Mouse (Mus musculus): Measurements from ENCODE around the gene Ifi47.
"Not testable (repeated sequence)": the region's sequence is repeated elsewhere in the genome, so short reads cannot be mapped to it uniquely, and the experiment has no call there.

Gene Ifi47

DNA sequence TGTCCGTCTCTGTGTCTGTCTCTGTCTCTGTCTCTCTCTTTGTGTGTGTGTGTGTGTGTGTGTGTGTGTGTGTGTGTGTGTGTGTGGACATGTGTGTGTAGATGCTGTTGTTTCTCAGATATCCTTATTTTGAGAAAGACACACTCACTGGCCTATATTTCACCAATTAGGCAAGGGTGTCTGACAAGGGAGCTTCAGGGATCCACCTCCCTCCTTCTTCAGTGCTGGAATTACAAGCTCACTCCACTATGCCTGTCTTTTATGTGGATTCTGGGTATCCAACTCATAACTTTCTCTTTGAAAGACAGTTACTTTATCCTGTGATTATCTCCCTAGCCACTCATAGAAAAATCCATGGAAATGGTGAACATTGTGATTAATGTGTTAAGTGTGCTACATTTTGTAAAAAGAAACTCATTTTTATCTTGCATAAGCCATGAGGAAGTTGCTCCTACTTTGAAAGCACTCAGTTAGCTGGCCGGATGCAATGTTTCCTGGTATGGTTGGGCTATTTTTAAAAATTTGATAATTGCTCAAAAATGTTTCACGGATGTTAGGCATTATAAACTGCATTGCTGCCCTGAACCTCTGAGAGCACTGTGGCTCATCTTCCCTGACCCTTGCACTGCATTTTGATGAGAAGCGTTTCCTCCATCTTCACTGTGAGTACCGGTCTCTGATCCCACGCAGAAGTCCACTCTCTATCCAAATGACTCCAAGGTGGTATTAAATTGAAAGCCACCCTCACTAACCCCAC is at the start of gene Ifi47:
Gene Ifi47 (plus strand): TSS at position 587 of the 757 bp plus-strand sequence.
- CTCF ChIA-PET, result not testable (repeated sequence)

DNA sequence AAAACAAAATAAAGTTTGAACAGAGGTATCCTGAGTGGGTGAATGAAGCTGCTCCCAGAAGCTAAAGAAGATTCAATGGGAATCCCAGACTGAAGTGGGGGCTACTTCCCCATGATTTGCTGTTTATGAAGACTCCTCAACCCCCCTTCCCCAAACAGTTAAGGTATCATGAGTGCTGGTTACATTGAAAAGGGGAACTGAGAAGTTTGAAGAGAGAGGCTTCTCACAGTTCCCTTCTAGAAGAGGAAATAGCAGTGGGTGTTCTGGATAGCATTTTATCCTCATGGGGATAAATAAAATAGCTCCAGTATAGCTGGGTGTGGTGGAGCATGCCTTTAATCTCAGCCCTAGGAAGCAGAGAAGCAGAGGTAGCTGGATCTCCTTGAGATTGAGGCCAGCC is 26.3 kb upstream of the Ifi47 start:
- CTCF ChIA-PET, result not testable (repeated sequence)

DNA sequence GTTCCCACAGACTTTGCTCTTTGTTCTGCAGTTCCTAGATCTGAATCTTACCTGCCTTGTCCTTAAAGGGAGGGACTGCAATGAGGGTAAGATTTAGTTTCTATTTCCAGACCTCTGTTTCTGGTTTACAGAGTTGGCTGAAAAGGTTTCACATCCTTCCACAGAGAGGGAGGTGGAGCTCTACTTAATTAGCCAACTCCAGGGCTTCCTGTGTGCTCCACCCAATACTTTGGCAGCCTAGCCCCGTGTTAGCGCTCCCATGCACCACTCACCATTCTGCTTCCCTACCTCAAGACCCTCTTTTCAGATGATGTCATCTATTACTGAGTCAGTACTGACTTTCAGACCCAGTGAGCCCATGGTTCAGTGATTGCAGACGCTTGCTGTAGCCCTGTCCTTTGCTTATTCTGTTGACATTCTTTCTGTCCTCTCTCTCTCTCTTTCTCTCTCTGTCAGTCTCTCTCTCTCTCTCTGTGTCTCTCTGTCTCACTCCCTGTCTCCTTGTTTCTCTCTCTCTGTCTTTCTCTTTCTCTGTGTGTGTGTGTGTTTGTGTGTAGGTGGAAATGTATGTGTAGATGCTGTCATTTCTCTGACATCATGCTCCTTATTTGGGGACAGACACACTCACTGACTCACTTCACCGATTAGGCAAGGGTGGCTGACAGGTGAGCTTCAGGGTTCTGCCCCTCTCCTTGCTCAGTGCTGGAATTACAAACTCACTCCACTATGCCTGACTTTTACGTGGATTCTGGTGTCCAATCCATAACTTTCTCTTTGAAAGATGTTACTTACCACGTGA is 25.1 kb upstream of the Ifi47 start, which contains the start of gene 9930111J21Rik2:
Gene 9930111J21Rik2 (minus strand): TSS at position 150 of the 799 bp plus-strand sequence.
- CTCF ChIA-PET, result not testable (repeated sequence)

DNA sequence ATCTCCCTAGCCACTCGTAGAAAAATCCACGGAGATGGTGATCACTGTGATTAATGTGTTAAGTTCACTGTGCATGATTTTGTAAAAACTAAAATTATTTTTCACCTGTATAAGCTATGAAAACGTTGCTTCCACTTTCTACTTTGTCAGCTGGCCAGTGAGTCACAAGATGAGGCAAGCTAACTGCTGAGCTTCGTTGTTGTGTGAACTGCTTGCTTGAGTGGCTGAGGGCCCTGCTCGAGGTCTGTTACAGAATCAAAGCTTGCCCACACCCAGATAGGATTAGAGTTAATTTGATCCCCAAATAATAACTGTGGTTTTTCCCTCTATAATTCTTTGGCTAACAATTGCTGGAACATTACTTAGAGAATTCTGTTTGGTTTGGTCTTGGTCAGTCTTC is 24.5 kb upstream of the Ifi47 start:
- CTCF ChIA-PET, result not testable (repeated sequence)

DNA sequence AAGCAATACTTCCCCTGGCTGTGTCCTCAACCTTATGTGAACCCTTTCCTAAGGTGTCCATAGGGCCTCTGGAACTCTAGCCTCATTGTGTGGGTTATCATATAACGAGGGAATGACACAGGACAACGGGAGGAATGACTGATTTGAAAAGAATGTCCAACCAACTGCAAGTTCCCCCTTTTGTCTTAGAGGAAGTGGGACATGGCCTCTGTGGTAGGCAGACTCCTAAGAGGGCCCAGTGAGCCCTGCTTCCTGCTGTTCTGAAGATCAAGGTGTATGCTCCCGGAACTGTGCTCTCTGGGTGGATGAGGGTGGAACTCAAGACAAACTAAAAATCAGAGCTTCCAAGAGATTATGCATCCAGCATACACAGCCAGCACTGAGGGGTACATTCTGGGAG is 16.3 kb upstream of the Ifi47 start:
- CTCF ChIA-PET, result not testable (repeated sequence)

DNA sequence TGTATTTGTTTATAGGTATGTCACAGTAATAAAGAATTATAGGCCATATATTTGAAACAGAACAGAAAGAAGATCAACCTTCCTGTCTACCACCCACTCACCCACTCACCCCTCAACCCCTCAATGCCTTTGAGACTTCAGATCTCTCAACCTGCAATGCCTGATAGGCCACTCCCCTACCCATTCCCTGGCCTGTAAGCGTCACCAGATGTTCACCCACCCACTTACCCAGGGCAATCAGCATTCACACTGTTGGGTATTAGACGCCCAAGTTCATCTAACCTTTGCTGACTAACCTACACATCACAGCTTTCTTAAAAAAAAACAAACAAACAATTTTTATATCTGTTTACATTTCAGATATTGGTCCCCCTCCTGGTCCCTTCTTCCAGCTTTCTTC is 14.5 kb upstream of the Ifi47 start:
- CTCF ChIA-PET, result interaction anchor here (0.5 to 0.7 kb wide), 2 partner anchors 190 to 226 kb away, joined by 3 read pairs; partner anchors contain the start of gene Irgm1

DNA sequence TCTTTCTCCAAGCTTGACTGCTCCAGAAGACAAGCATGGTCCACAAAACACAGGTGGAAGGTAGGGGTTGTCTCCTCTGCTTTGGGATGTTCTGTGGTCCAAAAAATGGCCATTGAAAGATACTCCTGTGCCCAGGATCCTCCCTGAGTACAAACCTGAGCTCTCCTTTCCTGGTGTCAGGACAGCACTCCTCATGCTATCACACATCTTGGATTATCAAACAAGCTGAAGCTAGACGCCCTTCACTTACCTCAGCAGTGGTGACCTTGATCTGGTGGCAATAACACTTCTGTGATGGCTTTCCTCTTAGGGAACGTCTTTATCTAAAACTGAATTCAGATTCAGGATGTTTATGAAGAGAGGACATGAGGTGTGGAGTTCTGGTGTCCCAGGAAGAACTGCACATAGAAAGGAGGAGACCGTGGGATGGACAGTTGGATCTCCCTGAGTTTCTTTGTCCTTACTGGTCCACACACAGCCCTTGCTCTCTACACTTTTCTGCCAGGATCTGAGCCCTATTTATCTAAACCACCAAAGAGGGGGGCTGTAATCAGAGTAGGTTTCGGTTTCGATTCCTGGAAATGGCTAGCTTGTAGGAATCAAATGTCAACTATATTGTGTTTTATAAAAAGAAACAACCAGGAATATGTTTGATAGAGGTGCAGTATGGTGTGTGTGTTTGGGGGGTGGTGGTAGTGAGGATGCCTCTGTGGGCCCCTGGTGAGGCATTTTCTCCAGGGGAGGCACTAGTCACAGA is 12.5 kb upstream of the Ifi47 start, which contains the start of gene Tgtp2:
Gene Tgtp2 (minus strand): TSS at position 494 of the 757 bp plus-strand sequence.
- CTCF ChIA-PET, result not testable (repeated sequence)

DNA sequence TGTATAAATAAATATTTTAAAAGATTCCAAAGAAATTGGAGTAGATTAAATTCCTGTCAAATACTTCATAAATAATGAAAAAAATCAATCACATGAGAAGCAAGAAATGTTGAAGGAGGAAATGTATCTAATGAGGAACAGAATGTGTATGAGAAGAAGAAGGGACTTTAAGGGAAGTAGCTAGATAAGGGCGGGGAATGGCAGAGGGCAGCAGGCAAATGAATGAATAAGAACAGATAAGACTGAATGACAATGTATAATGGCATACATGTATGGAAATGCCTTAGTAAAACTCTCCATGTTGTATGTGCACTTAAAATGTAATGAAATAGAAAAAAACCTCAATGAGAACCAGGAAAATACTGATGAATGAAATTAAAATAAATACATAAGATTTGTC is 8.0 kb upstream of the Ifi47 start:
- CTCF ChIA-PET, result no interaction called here

DNA sequence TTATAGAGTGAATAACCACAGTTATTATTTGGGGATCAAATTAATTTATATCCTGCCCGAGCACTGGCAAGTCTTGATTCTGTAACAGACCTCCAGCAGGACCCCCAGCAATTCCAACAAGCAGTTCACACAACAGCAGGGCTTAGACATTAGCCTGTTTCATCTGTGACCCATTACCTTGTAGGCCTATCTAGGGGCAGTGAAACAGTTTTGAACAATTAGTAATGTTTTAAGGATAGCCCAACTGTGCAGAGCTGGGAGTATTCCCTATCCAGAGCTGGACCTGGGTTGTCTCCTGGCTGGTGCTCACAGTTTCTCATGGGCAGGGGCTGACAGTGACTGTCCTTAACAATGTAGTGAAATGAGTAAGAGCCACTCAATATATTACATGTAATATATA is 625 bp downstream of the Ifi47 start:
- CTCF ChIA-PET, result interaction anchor here (0.7 kb wide), 1 partner anchor 284 kb away, joined by 8 read pairs; no protein-coding TSS in a partner anchor

DNA sequence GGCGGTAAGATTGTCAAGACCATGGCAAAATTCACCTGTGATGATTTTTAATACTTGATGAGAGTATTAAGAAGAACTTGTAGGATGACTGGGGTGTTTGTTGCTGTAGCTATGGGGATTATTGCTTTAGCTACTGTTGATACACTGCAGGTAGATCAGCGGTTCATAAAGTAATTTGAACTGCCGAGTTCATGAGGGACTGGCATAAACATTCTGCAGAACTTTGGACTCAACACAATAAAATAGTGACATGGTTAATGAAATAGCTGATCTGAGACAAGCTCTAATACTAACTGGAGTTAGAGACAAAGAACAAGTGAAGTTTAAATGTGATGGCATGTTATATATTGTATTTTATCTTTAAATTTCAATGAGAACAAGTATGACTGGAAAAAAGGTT is 2.3 kb downstream of the Ifi47 start:
- CTCF ChIA-PET, result interaction anchor here (0.5 kb wide), 1 partner anchor 198 kb away, joined by 6 read pairs; no protein-coding TSS in a partner anchor

DNA sequence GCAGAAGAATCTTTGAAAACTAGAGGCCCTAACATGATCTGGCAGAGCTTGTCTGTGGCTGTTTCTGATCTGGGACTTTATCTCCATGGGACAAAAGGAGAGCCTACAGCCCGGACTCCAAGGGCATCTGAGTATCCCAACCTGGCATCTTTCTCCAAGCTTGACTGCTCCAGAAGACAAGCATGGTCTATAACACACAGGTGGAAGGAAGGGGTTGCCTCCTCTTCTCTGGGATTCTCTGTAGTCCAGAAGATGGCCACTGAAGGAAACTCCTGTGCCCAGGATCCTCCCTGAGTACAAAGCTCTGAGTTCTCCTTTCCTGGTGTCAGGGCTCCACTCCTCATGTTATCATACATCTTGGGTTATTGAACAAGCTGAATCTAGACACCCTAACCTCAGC is 4.2 kb downstream of the Ifi47 start:
- CTCF ChIA-PET, result no interaction called here

DNA sequence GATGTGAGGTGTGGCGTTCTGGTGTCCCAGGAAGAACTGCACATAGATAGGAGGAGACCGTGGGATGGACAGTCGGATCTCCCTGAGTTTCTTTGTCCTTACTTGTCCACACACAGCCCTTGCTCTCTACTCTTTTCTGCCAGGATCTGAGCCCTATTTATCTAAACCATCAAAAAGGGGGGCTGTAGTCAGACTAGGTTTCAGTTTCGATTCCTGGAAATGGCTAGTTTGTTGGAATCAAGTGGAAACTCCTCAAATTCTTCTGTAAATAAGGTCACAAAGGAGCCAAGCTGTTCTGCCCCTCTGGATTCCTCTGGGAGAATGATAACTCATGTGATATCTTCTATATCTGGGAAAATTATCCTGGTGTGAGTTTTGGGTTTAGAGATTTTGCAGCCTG is 5.0 kb downstream of the Ifi47 start:
- CTCF ChIA-PET, result no interaction called here

DNA sequence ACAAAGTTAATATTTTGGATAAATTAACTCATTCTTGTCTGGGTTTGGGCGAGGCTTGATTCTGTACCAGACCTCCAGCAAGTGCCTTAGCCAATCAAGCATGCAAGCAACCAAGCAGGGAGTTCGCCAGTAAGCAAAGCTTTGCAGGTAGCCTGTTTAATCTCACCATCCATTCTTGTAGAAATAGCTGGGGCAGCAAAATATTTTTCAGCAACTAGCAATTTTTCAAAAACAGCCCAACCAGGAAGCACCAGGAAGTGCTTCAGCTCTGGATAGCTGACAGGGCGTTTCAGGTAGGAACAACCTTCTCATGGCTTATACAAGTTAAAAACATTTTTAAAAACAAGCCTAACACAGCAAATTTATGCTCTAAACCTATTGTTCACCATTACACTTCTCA is 5.5 kb downstream of the Ifi47 start:
- CTCF ChIA-PET, result no interaction called here

DNA sequence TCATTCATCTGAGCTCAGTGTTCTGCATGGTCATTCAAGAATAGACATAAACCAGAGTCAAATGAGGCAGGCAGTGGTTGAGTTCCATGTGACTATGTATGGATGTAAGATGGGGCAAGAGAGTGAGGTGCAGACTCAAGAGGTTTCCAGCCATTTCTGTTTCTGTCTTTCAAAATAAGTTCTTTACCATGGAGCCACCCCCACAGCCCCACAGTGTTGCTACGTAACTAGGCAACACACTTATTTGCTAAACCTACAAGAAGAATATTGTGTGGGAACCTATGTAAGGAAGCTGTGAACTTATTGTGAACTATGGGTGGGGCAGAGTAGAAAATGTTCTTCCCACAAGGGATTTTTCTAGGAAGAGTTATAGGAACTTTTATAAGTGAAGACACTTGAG is 6.8 kb downstream of the Ifi47 start:
- CTCF ChIA-PET, result interaction anchor here (0.7 kb wide), 1 partner anchor 10 kb away, joined by 5 read pairs; no protein-coding TSS in a partner anchor

DNA sequence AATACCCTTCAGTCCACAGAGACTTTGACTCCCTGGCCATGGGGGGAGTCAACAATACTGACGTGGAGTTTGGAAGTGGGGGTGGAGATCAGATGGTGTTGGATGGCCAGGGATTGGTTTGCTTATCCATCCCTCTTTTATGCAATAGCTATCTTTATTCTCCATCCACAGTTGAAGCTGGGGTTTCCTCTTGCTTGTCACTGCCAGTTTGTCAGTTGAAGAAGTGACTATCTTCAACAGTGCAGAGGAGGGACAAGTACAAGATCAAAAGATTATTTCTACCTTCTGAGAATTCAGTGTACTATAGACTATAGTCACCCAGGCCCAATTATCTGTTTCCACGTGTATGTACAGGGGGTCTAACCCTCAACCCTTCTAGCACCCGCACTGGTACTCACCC is 7.4 kb downstream of the Ifi47 start:
- CTCF ChIA-PET, result no interaction called here

DNA sequence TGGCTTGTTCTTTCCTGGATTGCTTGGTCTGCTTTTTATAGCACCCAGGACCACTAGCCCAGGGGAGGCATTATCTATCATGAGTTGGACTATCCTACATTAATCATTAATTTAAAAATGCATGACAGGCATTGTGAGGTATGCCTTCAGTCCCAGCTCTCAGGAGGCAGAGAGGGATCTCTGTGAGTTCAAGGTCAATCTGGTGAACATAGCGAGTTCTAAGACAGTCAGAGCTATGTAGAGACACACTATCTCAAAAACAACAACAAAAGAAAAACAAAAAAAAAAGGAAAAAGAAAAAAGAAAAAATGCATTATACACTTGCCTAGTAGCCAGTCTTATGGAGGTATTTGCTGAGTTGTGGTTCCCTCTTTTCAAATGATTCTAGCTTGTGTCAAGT is 8.0 kb downstream of the Ifi47 start:
- CTCF ChIA-PET, result interaction anchor here (0.6 kb wide), 1 partner anchor 214 kb away, joined by 6 read pairs; no protein-coding TSS in a partner anchor

DNA sequence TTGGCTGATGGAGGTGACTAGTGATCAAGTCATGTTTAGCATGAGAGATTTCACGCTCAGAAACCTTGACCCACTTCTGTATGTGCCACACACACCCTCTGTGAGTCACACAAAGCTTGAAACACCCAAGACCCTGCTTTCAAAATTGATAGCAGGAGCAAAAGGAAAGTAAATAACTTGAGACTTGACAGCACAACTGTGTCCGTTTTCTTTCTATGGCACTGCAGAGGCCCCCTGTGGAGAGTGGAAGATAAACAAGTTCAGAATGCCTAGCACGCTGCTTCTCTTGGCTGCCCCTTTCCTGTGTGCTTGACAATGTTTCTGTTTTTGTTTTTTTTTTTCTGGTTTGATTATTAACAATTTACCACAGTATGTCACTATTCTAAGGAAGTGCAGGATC is 8.5 kb downstream of the Ifi47 start:
- CTCF ChIA-PET, result interaction anchor here (0.6 kb wide), 1 partner anchor 215 kb away, joined by 6 read pairs; no protein-coding TSS in a partner anchor

DNA sequence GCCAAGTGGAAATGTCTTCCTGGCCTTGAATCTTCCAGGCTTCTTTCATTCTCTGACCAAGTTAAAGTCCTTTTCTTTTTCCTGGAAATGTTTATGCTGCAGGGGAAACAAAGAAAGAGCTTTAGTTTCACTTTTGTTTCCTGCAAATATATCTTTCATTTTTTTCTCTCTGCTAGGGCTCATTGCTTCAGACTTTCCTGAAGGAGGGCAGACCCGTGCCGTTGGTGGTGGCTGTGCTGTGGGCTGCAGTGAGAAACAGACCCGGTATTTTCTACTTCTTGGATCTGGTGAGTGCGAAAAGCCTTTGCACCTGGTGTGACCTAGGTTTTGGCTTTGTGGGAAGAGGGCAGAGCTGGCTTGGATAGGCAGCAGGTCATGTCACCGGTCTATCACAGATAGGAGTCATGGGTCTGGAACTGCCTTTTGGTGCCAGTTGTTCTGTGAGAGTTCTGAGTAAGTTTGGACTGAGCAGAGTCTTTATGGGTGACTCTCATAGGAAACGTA is 10.5 kb downstream of the Ifi47 start:
- CTCF ChIA-PET, result no interaction called here

DNA sequence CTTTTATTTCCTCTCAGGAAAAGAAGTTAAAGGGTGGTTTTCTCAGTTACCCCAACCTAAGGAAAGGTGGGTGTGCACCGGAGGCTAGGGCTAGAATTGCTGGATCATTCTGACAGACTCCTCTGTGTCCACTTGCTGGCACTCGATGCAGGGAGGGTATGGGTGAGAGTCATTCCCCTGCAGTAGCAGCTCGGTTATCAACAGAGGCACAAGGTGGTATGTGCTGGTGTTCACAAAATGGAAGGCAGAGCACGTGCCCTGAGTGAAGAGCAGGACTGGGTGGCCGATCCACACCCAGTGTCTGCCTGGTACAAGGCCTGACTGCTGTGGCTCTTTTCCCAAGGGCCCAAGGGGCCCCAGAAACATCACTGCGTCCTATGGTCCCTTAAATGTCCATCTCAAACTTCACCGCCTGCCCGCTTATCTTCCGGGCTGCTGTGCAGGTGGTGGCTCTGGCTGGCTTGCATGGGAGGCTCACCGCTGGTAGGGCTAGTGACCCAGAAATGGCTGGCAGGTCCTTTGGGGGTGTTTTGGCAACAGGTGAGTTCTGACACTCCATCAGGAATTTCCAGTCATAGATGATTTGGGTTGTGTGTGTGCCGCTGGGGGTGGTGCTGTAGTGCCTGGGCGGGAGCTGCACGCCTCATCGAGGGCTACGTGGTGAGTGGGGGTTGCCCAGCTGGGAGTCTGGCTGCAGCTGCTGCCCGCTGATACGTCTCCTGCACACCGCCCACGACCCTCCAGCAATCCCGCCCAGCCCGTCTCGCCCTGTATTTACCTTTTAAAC is 11.6 kb downstream of the Ifi47 start:
- CTCF ChIA-PET, result no interaction called here

DNA sequence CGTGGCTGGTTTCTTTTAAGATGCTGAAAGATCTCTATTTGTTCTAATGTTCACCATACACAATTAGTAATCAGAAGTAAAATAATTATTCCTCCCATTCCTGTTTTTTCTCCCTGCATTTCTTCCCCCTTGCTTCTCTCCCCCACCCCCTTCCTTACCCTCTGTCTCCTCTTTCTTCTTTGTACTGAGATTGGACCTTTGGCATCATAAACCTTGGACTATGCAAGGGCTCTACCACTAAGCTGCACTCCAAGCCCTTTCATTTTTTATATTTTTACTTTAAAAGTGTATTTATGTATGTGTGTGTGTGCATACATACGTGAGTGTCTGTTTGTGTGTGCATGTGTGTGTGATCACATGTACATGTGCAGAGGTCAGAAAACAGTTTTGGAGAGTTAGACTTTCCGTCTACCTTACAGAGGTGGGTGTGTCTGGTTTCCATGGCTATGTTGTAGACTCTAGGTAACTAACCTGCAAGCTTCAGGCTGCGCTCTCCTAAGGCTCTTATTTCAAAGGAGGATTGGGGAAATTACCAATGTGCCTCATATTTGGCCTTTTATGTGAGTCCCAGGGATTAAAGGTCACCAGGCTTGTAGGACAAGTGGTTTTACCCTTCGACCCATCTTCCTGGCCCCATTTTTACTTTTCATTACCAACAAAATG is 12.7 kb downstream of the Ifi47 start:
- CTCF ChIA-PET, result no interaction called here
